Mouse (Mus musculus): ENCODE measurements around the gene Mecom.

Mecom gene

GRCm38 (mm10) chr3:30330021-30330420 is 217.8 kb downstream of the Mecom start:
- DNase-seq, result no peak

GRCm38 (mm10) chr3:30314955-30315354 is 232.9 kb downstream of the Mecom start:
- no peak for DNase-seq

- no peak for DNase-seq
Measured at GRCm38 (mm10) chr3:30308081-30308480, 239.7 kb downstream of the Mecom start.

GRCm38 (mm10) chr3:30307601-30308000 is 240.2 kb downstream of the Mecom start:
- DNase-seq, result no peak

GRCm38 (mm10) chr3:30306080-30306479 is 241.7 kb downstream of the Mecom start:
- no peak for DNase-seq

GRCm38 (mm10) chr3:30299460-30299859 is 248.3 kb downstream of the Mecom start:
- no peak for DNase-seq

- DNase-seq, result no peak
Measured at GRCm38 (mm10) chr3:30294433-30294832, 253.4 kb downstream of the Mecom start.

GRCm38 (mm10) chr3:30286529-30286928 is 261.3 kb downstream of the Mecom start:
- no peak for DNase-seq

- no peak for DNase-seq
Measured at GRCm38 (mm10) chr3:30284094-30284493, 263.7 kb downstream of the Mecom start.

GRCm38 (mm10) chr3:30283562-30283961 is 264.2 kb downstream of the Mecom start:
- DNase-seq, result no peak

- no peak for DNase-seq
Measured at GRCm38 (mm10) chr3:30277569-30277968, 270.2 kb downstream of the Mecom start.

- DNase-seq, result peak; percentile 7
Measured at GRCm38 (mm10) chr3:30276099-30276498, 271.7 kb downstream of the Mecom start.

GRCm38 (mm10) chr3:30269253-30269652 is 278.6 kb downstream of the Mecom start:
- DNase-seq, result no peak

GRCm38 (mm10) chr3:30260945-30261344 is 286.9 kb downstream of the Mecom start:
- DNase-seq, result no peak

GRCm38 (mm10) chr3:30258421-30258820 is 289.4 kb downstream of the Mecom start:
- DNase-seq, result no peak

GRCm38 (mm10) chr3:30257776-30258175 is 290.0 kb downstream of the Mecom start:
- DNase-seq, result no peak

GRCm38 (mm10) chr3:30256896-30257295 is 290.9 kb downstream of the Mecom start:
- no peak for DNase-seq

GRCm38 (mm10) chr3:30255828-30256227 is 292.0 kb downstream of the Mecom start:
- DNase-seq, result no peak

- DNase-seq, result no peak
Measured at GRCm38 (mm10) chr3:30254451-30254850, 293.4 kb downstream of the Mecom start.

GRCm38 (mm10) chr3:30253714-30254113 is 294.1 kb downstream of the Mecom start:
- DNase-seq, result no peak

- DNase-seq, result no peak
Measured at GRCm38 (mm10) chr3:30248656-30249384, 299.0 kb downstream of the Mecom start.

- no peak for DNase-seq
Measured at GRCm38 (mm10) chr3:30247256-30247655, 300.6 kb downstream of the Mecom start.

- DNase-seq, result no peak
Measured at GRCm38 (mm10) chr3:30246431-30247041, 301.3 kb downstream of the Mecom start.

- no peak for DNase-seq
Measured at GRCm38 (mm10) chr3:30245950-30246349, 301.9 kb downstream of the Mecom start.

- no peak for DNase-seq
Measured at GRCm38 (mm10) chr3:30244401-30244871, 303.4 kb downstream of the Mecom start.
